30 mouse cellular contexts compared by ENCODE assay signal in the genomic region with DNA sequence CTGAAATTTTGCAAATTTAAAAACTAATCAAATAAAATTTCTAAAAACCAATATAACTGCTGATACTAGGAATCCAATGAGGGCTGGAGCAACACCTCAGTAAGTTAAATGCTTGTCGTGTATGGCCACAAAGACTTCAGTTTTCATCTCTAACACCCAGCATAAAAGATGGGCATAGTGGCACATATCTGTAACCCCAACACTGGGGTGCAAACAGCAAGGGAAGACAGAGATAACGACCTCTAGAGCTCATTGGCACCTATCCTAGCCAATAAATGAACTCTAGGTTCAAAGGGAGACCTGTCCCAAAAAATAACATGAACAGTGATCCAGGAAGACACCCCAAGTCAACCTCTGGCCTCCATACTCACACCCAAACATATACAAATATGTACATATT. TPM values are rescaled to one million over a fixed set of nuclear protein-coding genes. Genes with fewer than 3 reads are reported as not detected.
"Had no signal": no experiment of that assay in that cellular context is flagged by ENCODE, and none has a peak within 500 bp of the region (broad histone marks: within the 10 kb centered on the region; RNA-seq: fewer than 3 reads in every experiment).

No protein-coding gene starts in this region.

- H3K4me3 ChIP-seq: kidney, embryonic 15.5 days; left cerebral cortex, adult 2 months; limb, embryonic 12.5 days; limb, embryonic 15.5 days; midbrain, embryonic 10.5 days; midbrain, embryonic 13.5 days; myocyte; neural tube, embryonic 13.5 days had no signal

- H3K9ac ChIP-seq: kidney, embryonic 15.5 days; limb, embryonic 12.5 days; limb, embryonic 15.5 days; midbrain, embryonic 13.5 days; neural tube, embryonic 13.5 days had no signal

- H3K27ac ChIP-seq: kidney, embryonic 15.5 days; left cerebral cortex, adult 2 months; limb, embryonic 12.5 days; limb, embryonic 15.5 days; midbrain, embryonic 10.5 days; midbrain, embryonic 13.5 days; neural tube, embryonic 13.5 days; stomach, postnatal 0 days had no signal

- H3K4me1 ChIP-seq: kidney, embryonic 15.5 days; limb, embryonic 12.5 days; limb, embryonic 15.5 days; midbrain, embryonic 10.5 days; midbrain, embryonic 13.5 days; neural tube, embryonic 13.5 days had no signal

- H3K9me3 ChIP-seq: kidney, embryonic 15.5 days; limb, embryonic 12.5 days; limb, embryonic 15.5 days; midbrain, embryonic 10.5 days; midbrain, embryonic 13.5 days; neural tube, embryonic 13.5 days had no signal

- ATAC-seq: inflammation-experienced regulatory T-cells, adult 6 months; intestine, embryonic 16.5 days; midbrain, embryonic 13.5 days; midbrain, embryonic 16.5 days had no signal

- DNase-seq: kidney, adult 18-20 months; kidney, postnatal 10 days; layer of hippocampus, postnatal 36 days; left cerebral cortex, postnatal 4 days; lung, adult 2 months; lung, postnatal 14 days; lung, postnatal 4 days; retina, postnatal 1 day; thymus, adult 2 months; thymus, postnatal 14 days; thymus, postnatal 4 days had no signal

- H3K4me2 ChIP-seq: kidney, embryonic 15.5 days; limb, embryonic 12.5 days; limb, embryonic 15.5 days; midbrain, embryonic 13.5 days; neural tube, embryonic 13.5 days had no signal

- H3K27me3 ChIP-seq: kidney, embryonic 15.5 days; limb, embryonic 12.5 days; limb, embryonic 15.5 days; midbrain, embryonic 13.5 days; neural tube, embryonic 13.5 days had no signal

RNA-seq across cellular contexts. Expression of gene Ube2d2b, which starts 37.9 kb away (rescaled TPM):
- total RNA-seq: layer of hippocampus, adult 8-10 months; layer of hippocampus, postnatal 10 days; layer of hippocampus, postnatal 36 days; left cerebral cortex, adult 2 months; left cerebral cortex, postnatal 14 days; left cerebral cortex, postnatal 4 days; monocyte, adult 5-6 weeks; neutrophil, adult 5-6 weeks had no signal
- polyA plus RNA-seq: inflammation-experienced regulatory T-cells, adult 6 months; limb, embryonic 15.5 days; lung, adult 2 months; neural tube, embryonic 13.5 days; small intestine, adult 2 months; spleen, adult 2 months; stomach, postnatal 0 days had no signal
